Mouse (Mus musculus): ENCODE measurements around the gene Mrpl35.
A peak's percentile ranks its signal among the peaks of the same experiment; 100 is the strongest.
"Not testable (repeated sequence)": the region's sequence is repeated elsewhere in the genome, so short reads cannot be mapped to it uniquely, and the experiment has no call there.

Gene Mrpl35

GRCm38 (mm10) chr6:71826869-71827268, at the start of gene Mrpl35:
TSS of gene Mrpl35 (minus strand) at chr6:71826969.
- no peak for DNase-seq (ENCODE audit: low spot score)

DNA sequence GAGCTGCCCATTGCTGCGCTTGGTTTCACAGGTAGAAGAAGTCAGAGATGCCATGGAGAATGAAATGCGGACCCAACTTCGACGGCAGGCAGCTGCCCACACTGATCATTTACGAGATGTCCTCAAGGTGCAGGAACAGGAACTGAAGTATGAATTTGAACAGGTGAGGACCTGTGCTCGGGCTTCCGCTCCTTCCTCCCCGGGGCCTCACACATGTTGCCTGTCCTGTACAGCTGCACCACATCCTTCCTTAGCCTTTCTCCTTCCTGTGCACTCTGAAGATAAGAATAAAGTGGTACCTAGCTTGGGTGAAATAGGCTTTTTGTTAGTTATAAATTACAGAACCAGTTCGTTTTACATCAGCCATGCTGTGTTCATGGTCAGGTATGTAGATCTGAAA, 44.6 kb upstream of the Mrpl35 start:
- peak; percentile 4 for DNase-seq (ENCODE audit: low spot score)

GRCm38 (mm10) chr6:71868809-71869208, 42.0 kb upstream of the Mrpl35 start:
- DNase-seq (ENCODE audit: low spot score), result peak; percentile 20

DNA sequence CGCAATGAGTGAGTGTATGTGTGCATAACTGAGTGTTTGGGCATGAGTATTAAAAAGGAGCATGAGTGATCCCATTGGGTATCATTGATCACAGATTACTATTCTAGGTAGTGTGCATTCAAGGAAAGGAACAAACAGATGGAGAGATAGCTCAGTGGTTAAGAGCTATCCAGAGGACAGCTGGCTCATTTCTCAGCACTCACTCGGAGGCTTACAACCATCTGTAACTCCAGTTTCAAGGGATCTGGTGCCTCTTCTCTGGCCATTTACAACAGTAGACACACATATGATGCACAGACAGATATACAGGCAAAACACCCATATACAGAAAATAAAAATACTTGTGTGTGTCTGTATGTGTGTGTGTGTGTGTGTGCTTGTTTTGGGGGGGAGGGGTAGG, 41.0 kb upstream of the Mrpl35 start:
- no peak for DNase-seq (ENCODE audit: low spot score)

- not testable (repeated sequence) for DNase-seq (ENCODE audit: low spot score)
These were observed 20.1 kb upstream of the Mrpl35 start for GRCm38 (mm10) chr6:71846906-71847305.

- DNase-seq (ENCODE audit: low spot score), result no peak
These were observed 14.0 kb upstream of the Mrpl35 start for GRCm38 (mm10) chr6:71840597-71841290.

DNA sequence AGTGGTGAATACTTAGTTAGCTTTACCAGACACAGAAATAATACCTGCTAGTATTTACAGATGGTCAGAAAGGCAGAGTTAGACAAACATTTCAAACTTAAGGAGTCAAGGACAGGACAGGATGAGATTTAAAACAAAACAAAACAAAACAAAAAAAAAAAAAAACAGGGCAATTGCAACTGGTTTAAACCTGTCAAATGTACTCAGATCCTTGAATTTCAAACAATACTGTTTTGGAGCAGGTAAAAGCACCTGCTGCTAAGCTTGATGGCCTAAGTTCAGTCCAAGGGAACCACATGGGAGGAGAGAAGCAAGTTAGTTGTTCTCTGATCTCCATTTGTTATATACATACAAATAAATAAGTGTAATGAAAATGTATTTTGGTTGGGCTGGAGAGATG, 13.0 kb upstream of the Mrpl35 start:
- no peak for DNase-seq (ENCODE audit: low spot score)

DNA sequence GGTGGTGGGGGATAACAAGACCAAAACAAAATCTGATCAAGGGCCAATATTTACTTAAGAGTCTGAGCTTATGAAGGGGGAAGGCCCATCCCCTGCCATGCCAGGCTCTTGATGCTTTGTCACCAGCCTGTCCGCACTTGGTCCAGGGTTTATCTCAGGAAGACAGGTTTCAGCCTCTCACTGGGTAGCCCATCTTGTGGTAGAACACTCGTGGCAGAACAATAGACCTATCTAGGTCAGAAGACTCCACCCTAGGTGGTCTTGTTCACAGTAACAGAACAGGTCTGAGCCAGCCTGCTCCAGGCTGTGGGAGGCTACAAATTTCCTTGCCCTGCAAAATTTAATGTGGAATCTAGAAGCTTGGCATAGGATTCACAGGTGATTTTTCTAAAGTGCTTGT, 10.0 kb upstream of the Mrpl35 start:
- DNase-seq (ENCODE audit: low spot score), result no peak

DNA sequence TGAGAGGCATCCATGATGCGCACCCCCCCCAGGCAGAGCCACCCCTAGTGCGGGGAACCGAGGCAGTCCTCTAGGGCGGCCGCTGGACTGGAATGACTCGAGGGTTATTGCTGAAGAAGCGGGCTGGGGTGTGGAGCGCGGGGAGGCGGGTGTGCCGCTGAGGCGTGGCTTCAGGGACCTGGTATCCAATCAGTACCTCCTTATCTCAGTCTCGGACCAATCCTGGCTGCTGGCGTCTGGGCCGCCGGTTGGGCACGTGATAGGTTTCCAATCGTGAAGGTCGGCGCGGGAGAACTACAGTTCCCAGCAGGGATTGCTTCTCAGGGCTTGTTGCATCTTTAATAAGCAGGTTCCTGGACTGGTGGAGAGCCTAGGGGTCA, 4.8 kb upstream of the Mrpl35 start:
- peak; percentile 97 for DNase-seq (ENCODE audit: low spot score)

GRCm38 (mm10) chr6:71830690-71831580, 4.2 kb upstream of the Mrpl35 start, which contains the start of gene Immt:
TSS of gene Immt (plus strand) at chr6:71831331.
- DNase-seq (ENCODE audit: low spot score), result peak; percentile 97

DNA sequence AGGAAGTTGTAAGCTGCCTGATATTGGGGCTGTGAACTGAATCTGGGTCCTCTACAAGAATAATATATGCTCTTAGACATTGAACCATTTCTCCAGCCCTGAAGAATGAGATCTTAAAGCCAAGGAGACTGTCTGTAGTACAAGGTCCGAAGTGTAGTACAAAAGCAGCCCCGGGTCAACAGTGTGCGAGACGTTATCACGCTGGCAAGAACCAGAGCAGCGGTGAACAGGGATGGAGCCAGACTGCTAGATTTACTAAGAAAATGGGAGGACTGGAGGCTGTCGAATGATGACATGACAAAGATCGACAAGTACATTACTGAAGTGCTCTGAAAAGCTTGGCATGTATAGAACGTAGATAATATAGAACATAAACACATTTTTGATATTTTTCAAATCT, 3.0 kb upstream of the Mrpl35 start:
- DNase-seq (ENCODE audit: low spot score), result no peak

DNA sequence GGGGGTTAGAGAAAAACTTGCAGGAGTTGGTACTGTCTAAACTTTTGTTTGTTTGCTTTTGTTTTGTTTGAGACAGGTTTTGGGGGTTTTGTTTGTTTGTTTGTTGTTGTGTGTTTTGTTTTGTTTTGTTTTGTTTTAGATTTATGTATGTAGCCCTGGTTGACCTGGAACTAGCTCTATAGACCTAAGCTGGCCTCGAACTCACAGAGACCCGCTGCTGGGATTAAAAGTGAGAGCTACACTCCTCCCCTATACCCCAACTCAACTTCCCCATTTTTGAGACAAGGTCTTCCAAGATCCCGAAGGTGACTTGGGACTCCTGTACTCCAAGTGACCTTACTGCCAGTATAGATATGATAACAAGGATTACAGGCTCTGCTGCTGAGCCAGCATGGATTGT, 2.8 kb downstream of the Mrpl35 start:
- DNase-seq (ENCODE audit: low spot score), result no peak

GRCm38 (mm10) chr6:71823488-71823887, 3.3 kb downstream of the Mrpl35 start:
- peak; percentile 92 for DNase-seq (ENCODE audit: low spot score)

DNA sequence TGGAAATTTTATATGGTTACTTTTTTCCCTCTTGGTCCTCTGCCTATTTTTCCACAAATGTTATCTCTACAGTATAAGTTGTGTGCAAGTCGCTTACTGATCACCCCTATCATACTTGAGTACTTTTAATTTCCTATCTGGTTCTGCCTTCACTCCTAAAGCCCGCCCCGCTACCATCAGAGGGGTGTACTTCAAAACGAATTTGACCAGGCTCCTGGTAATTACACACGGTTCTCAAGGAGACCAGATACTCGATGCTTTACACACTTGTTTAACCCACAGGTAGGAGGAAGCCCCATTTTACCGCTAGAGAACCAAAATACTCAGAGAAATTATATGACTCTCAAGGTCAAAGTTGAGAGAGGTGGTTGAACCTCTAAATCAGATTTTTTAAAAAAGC, 3.7 kb downstream of the Mrpl35 start:
- no peak for DNase-seq (ENCODE audit: low spot score)

DNA sequence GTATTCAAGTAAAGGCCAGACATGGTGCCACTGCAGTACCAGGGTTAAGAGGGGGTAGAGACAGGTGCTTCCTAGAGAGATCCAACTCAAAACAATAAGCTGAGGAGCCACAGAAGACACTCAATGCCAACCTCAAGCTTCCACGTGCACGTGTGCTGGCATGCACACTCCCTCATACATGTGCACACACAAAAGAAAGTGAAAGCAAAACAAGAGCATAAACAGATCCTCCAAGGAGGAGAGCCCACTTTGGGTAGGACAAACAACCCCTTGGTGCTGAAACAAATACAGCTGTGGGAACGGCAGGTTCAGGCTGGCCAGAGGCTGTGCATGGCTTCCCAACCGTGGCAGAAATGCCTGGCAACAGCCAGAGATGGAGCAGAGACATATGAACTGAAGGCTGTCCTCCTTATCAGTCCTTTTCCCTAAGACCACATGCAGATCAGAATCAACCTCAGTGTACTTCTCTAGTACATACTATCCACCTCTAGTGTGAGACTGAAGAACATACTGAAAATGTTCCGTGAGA, 6.9 kb downstream of the Mrpl35 start:
- no peak for DNase-seq (ENCODE audit: low spot score)

DNA sequence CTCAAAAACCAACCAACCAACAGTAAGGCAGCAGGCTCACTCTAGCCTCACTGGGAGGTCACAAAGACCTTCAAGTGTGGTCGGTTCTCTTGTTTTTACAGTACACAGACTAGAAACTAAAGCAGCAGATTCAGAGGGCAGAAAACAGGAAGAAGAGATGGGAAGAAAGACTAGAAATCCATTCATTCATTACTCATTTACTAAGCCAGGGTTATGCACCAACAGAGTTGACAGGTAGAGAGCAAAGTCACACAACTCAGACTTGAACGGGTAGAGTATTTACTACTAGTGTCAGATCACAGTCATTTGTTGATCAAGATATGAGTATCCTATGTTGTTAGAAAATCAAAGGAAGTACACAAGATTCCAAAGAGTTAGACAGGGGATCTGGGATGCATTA, 13.9 kb downstream of the Mrpl35 start:
- DNase-seq (ENCODE audit: low spot score), result no peak

- DNase-seq (ENCODE audit: low spot score), result no peak
These were observed 16.9 kb downstream of the Mrpl35 start for GRCm38 (mm10) chr6:71809890-71810289.

- DNase-seq (ENCODE audit: low spot score), result no peak
These were observed 20.1 kb downstream of the Mrpl35 start for GRCm38 (mm10) chr6:71806713-71807112.

- DNase-seq (ENCODE audit: low spot score), result peak; percentile 51
These were observed 22.5 kb downstream of the Mrpl35 start for GRCm38 (mm10) chr6:71804061-71804829.

- no peak for DNase-seq (ENCODE audit: low spot score)
These were observed 23.2 kb downstream of the Mrpl35 start for GRCm38 (mm10) chr6:71803609-71804008.

DNA sequence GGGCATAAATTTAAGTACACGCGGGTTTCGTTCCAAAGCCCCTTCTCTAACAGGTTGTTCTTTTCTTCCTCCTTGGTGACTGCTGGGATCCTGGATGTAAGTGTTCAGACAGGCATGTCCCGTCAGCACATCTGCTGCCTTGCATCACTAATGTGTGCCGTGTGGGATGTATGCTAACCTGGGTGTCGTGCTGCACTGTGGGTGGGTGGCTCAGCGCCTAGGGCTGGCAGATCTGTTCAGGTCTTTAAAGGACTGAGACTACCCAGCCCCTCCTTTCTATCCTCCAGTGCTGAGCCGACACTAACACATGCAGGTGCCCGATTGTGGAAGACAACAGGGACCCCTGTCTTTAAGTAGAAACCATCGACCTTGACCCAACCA, 25.1 kb downstream of the Mrpl35 start:
- no peak for DNase-seq (ENCODE audit: low spot score)

- no peak for DNase-seq (ENCODE audit: low spot score)
These were observed 25.6 kb downstream of the Mrpl35 start for GRCm38 (mm10) chr6:71801011-71801713.
